Mouse (Mus musculus) midbrain, embryonic 11.5 days (tissue): ENCODE results near the gene Clec3b. TPM values are rescaled to one million over a fixed set of nuclear protein-coding genes. Genes with fewer than 3 reads are reported as not detected.

ENCODE experiments used
- ATAC-seq: fragments of 200-750 bp; cut with Nextera tagmentation; 2 replicates; pipeline ENCODE4 v1.8.0; 2017; ENCODE audit warnings: moderate TSS enrichment, moderate library complexity; ENCODE audit not compliant: low FRiP score
- DNase-seq: peaks from one replicate; pipeline ENCODE4 v3.0.0; 2015; ENCODE audit warnings: low spot score; ENCODE audit errors: missing footprints
- H3K27ac ChIP-seq: fragments of 300-500 bp; sonication (generic); 2 replicates; pipeline ENCODE4 v1.5.1; 2014; ENCODE audit warnings: low read depth, low read length
- H3K27me3 ChIP-seq: fragments of 300-500 bp; sonication (generic); 2 replicates; pipeline ENCODE4 v1.6.1; 2014; ENCODE audit warnings: mild to moderate bottlenecking, low read length, moderate library complexity, mixed read lengths; ENCODE audit not compliant: control insufficient read depth, insufficient read depth
- H3K36me3 ChIP-seq: fragments of 300-500 bp; sonication (generic); 2 replicates; pipeline ENCODE4 v1.6.1; 2014; ENCODE audit warnings: mild to moderate bottlenecking, low read length, moderate library complexity, mixed read lengths; ENCODE audit not compliant: control insufficient read depth, insufficient read depth
- H3K4me1 ChIP-seq: fragments of 300-500 bp; sonication (generic); 2 replicates; pipeline ENCODE4 v1.6.1; 2014; ENCODE audit warnings: low read length; ENCODE audit not compliant: control insufficient read depth, insufficient read depth
- H3K4me2 ChIP-seq: fragments of 300-500 bp; sonication (generic); 2 replicates; pipeline ENCODE4 v1.6.1; 2014; ENCODE audit warnings: mild to moderate bottlenecking, moderate library complexity
- H3K4me3 ChIP-seq: fragments of 300-500 bp; sonication (generic); 2 replicates; pipeline ENCODE4 v1.5.1; 2014; ENCODE audit warnings: low read depth, low read length
- H3K9ac ChIP-seq: fragments of 300-500 bp; sonication (generic); 2 replicates; pipeline ENCODE4 v1.6.1; 2014; ENCODE audit warnings: low read length
- H3K9me3 ChIP-seq: fragments of 300-500 bp; sonication (generic); 2 replicates; pipeline ENCODE4 v1.6.1; 2016; ENCODE audit warnings: low read length; ENCODE audit not compliant: control insufficient read depth
- WGBS: fragments of 180-500 bp; shearing (Covaris S2); extraction: QIAGEN DNeasy Blood & Tissue Kit; methylation state at CpG from one replicate; pipeline ENCODE4 v1.1.7; 2014; 5-methylcytosine and 5-hydroxymethylcytosine counted together
- polyA plus RNA-seq: library from polyadenylated mRNA; unstranded; fragments of >200 nt; fragmentation: Nextera tagmentation; extraction: Ambion mirVana; gene quantifications from 2 replicates; pipeline ENCODE4 v1.2.1, GENCODE M21; 2014

Clec3b gene
- polyA plus RNA-seq, 1 experiment from 2014 or later = not detected

DNA sequence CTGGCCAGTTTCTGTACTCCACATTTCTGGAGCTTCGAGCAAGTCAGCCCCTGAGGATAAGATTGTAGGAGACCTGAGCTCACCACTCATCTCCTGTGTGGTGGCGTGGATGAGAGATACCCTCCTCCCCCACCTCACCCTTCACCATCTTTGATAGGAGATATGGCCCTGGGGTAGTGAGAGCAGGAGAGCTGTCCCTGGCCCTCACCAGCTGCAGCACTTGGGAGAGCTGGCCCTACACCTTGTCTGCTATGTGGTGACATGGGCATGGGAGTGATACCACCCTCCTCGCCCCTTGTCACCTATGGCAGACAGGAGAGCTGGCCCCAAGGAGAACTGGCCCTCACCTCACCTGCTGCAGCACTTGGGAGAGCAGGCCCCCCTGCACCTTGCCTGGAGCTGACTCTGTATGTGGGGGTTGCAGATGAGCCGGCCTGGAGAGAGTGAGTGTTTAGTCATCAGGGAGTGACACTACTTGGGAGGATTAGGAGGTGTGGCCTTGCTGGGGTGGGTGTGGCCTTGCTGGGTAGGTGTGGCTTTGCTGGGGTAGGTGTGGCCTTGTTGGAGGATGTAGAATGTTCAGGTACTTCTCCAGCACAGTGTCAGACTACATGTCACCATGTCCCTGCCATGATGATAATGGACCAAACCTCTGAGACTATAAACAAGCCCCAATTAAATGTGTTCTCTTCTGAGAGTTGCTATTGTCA is 12.4 kb downstream of the Clec3b start:
- no peaks in the 10 kb centered on the region for H3K27me3 ChIP-seq
- H3K27ac ChIP-seq = no peak overlapping the region
- H3K36me3 ChIP-seq = no peaks in the 10 kb centered on the region
- no peak for ATAC-seq
- H3K4me1 ChIP-seq = no peaks in the 10 kb centered on the region
- H3K4me2 ChIP-seq = no peak overlapping the region
- WGBS = 86% methylated on average over 4 of the region's 4 CpGs
- no peak for DNase-seq
- H3K9ac ChIP-seq = no peak overlapping the region
- H3K9me3 ChIP-seq = no peaks in the 10 kb centered on the region
- no peak overlapping the region for H3K4me3 ChIP-seq

DNA sequence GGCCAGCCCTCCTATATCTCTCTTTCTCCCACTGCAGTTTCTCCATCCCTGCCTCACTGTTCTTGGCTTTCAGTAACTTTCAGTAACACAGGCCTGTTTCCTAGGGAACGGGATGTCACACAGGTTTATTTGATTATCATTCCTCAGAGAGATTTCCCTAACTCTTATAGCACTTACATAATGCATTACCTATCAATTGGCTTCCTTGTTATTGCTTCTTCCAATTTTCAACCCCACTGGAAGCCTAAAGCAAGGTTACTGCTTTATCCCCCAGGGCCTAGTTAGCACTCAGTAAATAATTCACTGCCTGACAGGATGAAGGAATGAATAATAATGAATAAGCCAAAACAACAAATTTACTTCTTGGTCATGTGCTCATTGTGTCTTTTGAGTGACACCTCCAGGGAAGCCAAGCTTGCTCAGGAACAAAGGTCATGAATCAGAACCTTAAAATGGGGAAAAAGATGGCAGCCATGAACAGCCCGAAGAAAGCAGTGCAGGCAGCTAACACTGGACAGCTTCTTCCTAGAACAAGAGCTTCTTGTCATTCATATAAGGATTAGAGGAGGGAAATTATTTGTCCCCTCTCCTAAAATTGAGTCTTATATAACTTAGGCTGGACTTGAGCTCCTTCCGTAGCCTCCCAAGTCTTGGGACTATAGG is 15.2 kb downstream of the Clec3b start:
- Histone ChIP-seq H3K27me3 (no peaks in the 10 kb centered on the region), H3K4me3 (no peak overlapping the region), H3K27ac (no peak overlapping the region), H3K9ac (no peak overlapping the region), H3K4me1 (no peaks in the 10 kb centered on the region), H3K9me3 (no peaks in the 10 kb centered on the region), H3K36me3 (no peaks in the 10 kb centered on the region), H3K4me2 (no peak overlapping the region)
- ATAC-seq = no peak
- 86% methylated on average over 3 of the region's 3 CpGs for WGBS
- DNase-seq = no peak

DNA sequence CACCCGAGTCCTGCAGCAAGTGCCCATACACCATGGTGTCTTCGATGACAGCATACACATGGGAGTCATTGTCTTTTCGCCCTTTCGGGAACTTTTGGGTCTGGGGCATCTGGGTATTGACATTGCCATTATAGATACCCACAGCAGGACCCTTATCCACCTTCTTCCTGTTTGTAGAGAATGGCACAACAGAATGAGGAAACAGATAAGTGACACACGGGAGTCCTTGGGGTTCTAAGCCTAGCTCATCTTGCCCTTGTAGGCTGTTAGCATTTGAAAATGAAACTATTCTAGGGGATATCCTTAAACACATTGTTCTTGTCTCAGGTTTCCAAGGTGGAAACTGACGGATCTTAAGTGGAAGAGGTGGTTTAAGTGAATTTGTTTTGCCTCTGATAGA is 23.0 kb downstream of the Clec3b start:
- ATAC-seq (no peak), DNase-seq (no peak)
- Histone ChIP-seq H3K9me3 (no peaks in the 10 kb centered on the region), H3K27me3 (no peaks in the 10 kb centered on the region), H3K4me2 (no peak overlapping the region), H3K36me3 (no peaks in the 10 kb centered on the region), H3K4me3 (no peak overlapping the region), H3K9ac (no peak overlapping the region), H3K27ac (no peak overlapping the region), H3K4me1 (peaks cover 2% of the 10 kb centered on the region; the same call in 1 of the 2 replicates)
- 87% methylated on average over 6 of the region's 6 CpGs for WGBS

DNA sequence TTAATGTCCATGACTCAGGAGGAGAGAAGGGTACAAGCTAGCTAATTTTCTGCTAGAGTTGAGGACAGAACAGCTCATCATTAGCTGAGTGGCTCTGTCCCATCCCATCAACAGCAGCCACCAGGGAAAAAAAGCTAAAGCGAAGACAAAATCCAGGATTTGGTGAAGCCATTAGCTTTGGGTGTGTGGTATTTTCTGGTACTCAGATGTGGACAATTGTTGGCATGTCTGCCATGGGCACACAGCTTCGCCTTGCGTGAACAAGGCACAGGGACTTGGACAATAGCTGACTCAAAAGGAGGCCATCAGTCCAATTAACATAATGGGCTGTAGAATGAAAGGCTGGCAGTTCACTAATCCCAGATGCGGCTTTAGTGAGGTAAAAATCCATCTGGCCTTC is 23.6 kb downstream of the Clec3b start:
- H3K36me3 ChIP-seq = no peaks in the 10 kb centered on the region
- no peak for ATAC-seq
- no peaks in the 10 kb centered on the region for H3K27me3 ChIP-seq
- no peak overlapping the region for H3K4me3 ChIP-seq
- peaks cover 2% of the 10 kb centered on the region; the same call in 1 of the 2 replicates for H3K4me1 ChIP-seq
- H3K27ac ChIP-seq = no peak overlapping the region
- no peak overlapping the region for H3K9ac ChIP-seq
- no peaks in the 10 kb centered on the region for H3K9me3 ChIP-seq
- no peak overlapping the region for H3K4me2 ChIP-seq
- DNase-seq = no peak
- 36% methylated on average over 4 of the region's 4 CpGs for WGBS

GRCm38 (mm10) chr9:123177380-123178048 is 26.8 kb downstream of the Clec3b start:
- DNase-seq = no peak
- Histone ChIP-seq H3K4me1 (peaks cover 2% of the 10 kb centered on the region; the same call in 1 of the 2 replicates), H3K36me3 (no peaks in the 10 kb centered on the region), H3K27ac (no peak overlapping the region), H3K27me3 (no peaks in the 10 kb centered on the region), H3K9ac (no peak overlapping the region), H3K9me3 (no peaks in the 10 kb centered on the region), H3K4me3 (no peak overlapping the region), H3K4me2 (no peak overlapping the region)
- WGBS = 86% methylated on average over 9 of the region's 9 CpGs
- ATAC-seq = no peak

DNA sequence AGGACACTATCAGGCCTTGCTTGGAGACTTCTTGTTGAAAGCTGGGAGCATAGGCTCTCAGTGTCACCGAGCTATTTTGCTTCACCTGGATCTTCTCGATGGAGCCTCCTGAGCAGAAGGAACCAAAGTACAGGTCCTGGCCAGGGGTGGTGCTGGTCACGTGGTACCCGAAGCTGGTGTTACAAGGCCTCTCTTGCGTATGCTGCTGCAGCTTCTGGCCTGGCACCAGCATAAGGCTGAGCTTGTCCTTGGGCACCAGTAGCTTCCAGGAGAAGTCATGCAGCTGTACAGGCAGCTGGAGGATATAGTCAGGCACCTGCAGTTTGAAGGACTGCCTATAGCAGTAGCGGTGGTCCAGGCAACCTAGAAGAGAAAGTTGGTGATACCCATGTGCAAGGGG is 29.3 kb downstream of the Clec3b start:
- Histone ChIP-seq H3K9ac (no peak overlapping the region), H3K9me3 (no peaks in the 10 kb centered on the region), H3K4me2 (no peak overlapping the region), H3K27ac (no peak overlapping the region), H3K27me3 (no peaks in the 10 kb centered on the region), H3K4me1 (no peaks in the 10 kb centered on the region), H3K36me3 (no peaks in the 10 kb centered on the region), H3K4me3 (no peak overlapping the region)
- WGBS = 81% methylated on average over 6 of the region's 6 CpGs
- ATAC-seq (no peak), DNase-seq (no peak)

- Histone ChIP-seq H3K27ac (no peak overlapping the region), H3K9me3 (no peaks in the 10 kb centered on the region), H3K4me2 (no peak overlapping the region), H3K36me3 (no peaks in the 10 kb centered on the region), H3K4me3 (no peak overlapping the region), H3K4me1 (no peaks in the 10 kb centered on the region), H3K27me3 (no peaks in the 10 kb centered on the region), H3K9ac (no peak overlapping the region)
- 83% methylated on average over 8 of the region's 8 CpGs for WGBS
- ATAC-seq (no peak), DNase-seq (no peak)
Measured at GRCm38 (mm10) chr9:123183226-123183625, 32.5 kb downstream of the Clec3b start.

DNA sequence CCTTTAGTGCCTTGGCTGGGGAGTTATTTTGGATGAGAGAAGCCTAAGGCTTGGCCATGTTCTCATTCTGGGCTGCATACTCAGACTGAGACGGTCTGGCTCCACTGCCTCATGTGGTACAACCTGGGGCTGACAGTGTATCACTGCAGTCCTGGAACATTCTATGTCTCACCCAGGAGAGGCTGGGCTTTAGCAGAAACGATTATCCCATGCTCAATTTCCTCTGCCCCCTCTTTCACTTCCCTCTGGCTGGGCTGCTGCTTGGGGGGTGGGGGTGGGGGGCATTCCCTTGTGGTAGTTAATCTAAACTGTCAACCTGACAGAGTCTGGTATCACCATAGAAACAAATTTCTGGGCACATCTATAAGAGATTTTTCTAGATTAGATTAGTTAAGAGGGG is 34.8 kb downstream of the Clec3b start:
- 77% methylated on average over 2 of the region's 2 CpGs for WGBS

GRCm38 (mm10) chr9:123186151-123186550 is 35.4 kb downstream of the Clec3b start:
- H3K9ac ChIP-seq = no peak overlapping the region
- WGBS = 84% methylated on average over 5 of the region's 5 CpGs
- no peak overlapping the region for H3K4me3 ChIP-seq
- H3K9me3 ChIP-seq = no peaks in the 10 kb centered on the region
- no peaks in the 10 kb centered on the region for H3K36me3 ChIP-seq
- H3K27me3 ChIP-seq = no peaks in the 10 kb centered on the region
- H3K4me1 ChIP-seq = no peaks in the 10 kb centered on the region
- DNase-seq = no peak
- H3K27ac ChIP-seq = no peak overlapping the region
- no peak overlapping the region for H3K4me2 ChIP-seq
- no peak for ATAC-seq

More for the DNA sequence above, 34.8 kb downstream of the Clec3b start:
- Histone ChIP-seq H3K4me2 (no peak overlapping the region), H3K9ac (no peak overlapping the region), H3K36me3 (no peaks in the 10 kb centered on the region), H3K4me3 (no peak overlapping the region), H3K9me3 (no peaks in the 10 kb centered on the region), H3K4me1 (no peaks in the 10 kb centered on the region), H3K27me3 (no peaks in the 10 kb centered on the region), H3K27ac (no peak overlapping the region)
- DNase-seq = no peak
- ATAC-seq = no peak
